Mouse (Mus musculus) kidney, adult 2 months (tissue): Measurements from ENCODE around the gene Isyna1.

Experiments
- CTCF ChIP-seq: fragments of 200-500 bp; conservative IDR thresholded peaks from 2 replicates; pipeline ENCODE4 v1.5.1; 2011; ENCODE audit warnings: low read depth, mild to moderate bottlenecking, control low read depth, low read length, moderate library complexity, mixed read lengths; ENCODE audit not compliant: insufficient read depth, insufficient read length
- POLR2A ChIP-seq: fragments of 200-500 bp; IDR thresholded peaks from one replicate; pipeline ENCODE4 v1.6.1; 2011; ENCODE audit warnings: low read depth, low read length, control low read depth

GRCm38 (mm10) chr8:70607603-70607897 lies 13.4 kb downstream of the Isyna1 start:
- TF ChIP-seq CTCF (no peak), POLR2A (no peak)
